Mouse (Mus musculus) heart, postnatal 4 days (tissue): ENCODE results near the gene Tmem43. TPM values are rescaled to one million over a fixed set of nuclear protein-coding genes. Genes with fewer than 3 reads are reported as not detected.
"Not testable (repeated sequence)": the region's sequence is repeated elsewhere in the genome, so short reads cannot be mapped to it uniquely, and the experiment has no call there.

Experiments
- DNase-seq: peaks from one replicate; pipeline ENCODE4 v3.0.0; 2021
- total RNA-seq, 2 experiments: library from RNA; stranded (reverse); gene quantifications; 2 replicates each; pipeline ENCODE4 v1.2.3; 2021

Gene Tmem43
- 10 to 100 TPM; 21.3 to 24.4 TPM for total RNA-seq

GRCm38 (mm10) chr6:91472868-91473804, at the start of gene Tmem43, which contains the start of gene Chchd4:
Gene Tmem43, plus strand, starts transcription at chr6:91473703.
Gene Chchd4, minus strand, starts transcription at chr6:91473546.
- peak; percentile 98 for DNase-seq

- DNase-seq: no peak
These were observed 49.4 kb upstream of the Tmem43 start for GRCm38 (mm10) chr6:91424151-91424550.

GRCm38 (mm10) chr6:91440474-91441144, 32.9 kb upstream of the Tmem43 start:
- peak; percentile 97 for DNase-seq

GRCm38 (mm10) chr6:91441145-91441662, 32.3 kb upstream of the Tmem43 start:
- DNase-seq: no peak

GRCm38 (mm10) chr6:91445316-91445715, 28.2 kb upstream of the Tmem43 start:
- DNase-seq: no peak

- DNase-seq: no peak
These were observed 23.9 kb upstream of the Tmem43 start for GRCm38 (mm10) chr6:91449472-91450225.

- DNase-seq: no peak
These were observed 21.4 kb upstream of the Tmem43 start for GRCm38 (mm10) chr6:91452056-91452455.

- no peak for DNase-seq
These were observed 19.0 kb upstream of the Tmem43 start for GRCm38 (mm10) chr6:91454546-91454945.

- no peak for DNase-seq
These were observed 14.0 kb upstream of the Tmem43 start for GRCm38 (mm10) chr6:91459471-91459870.

GRCm38 (mm10) chr6:91465756-91466155, 7.7 kb upstream of the Tmem43 start:
- DNase-seq: no peak

GRCm38 (mm10) chr6:91467106-91467505, 6.4 kb upstream of the Tmem43 start:
- DNase-seq: no peak

GRCm38 (mm10) chr6:91470712-91471111, 2.8 kb upstream of the Tmem43 start:
- no peak for DNase-seq

GRCm38 (mm10) chr6:91471427-91471826, 2.1 kb upstream of the Tmem43 start:
- DNase-seq: not testable (repeated sequence)

- no peak for DNase-seq
These were observed 1.2 kb upstream of the Tmem43 start for GRCm38 (mm10) chr6:91472319-91472718.

- no peak for DNase-seq
These were observed 420 bp downstream of the Tmem43 start for GRCm38 (mm10) chr6:91473805-91474440.

GRCm38 (mm10) chr6:91474441-91475190, 1.1 kb downstream of the Tmem43 start:
- peak; percentile 29 for DNase-seq

- no peak for DNase-seq
These were observed 3.0 kb downstream of the Tmem43 start for GRCm38 (mm10) chr6:91476541-91476940.

- no peak for DNase-seq
These were observed 9.9 kb downstream of the Tmem43 start for GRCm38 (mm10) chr6:91483371-91483770.

GRCm38 (mm10) chr6:91486736-91487453, 13.4 kb downstream of the Tmem43 start:
- DNase-seq: no peak

GRCm38 (mm10) chr6:91488496-91489212, 15.2 kb downstream of the Tmem43 start:
- DNase-seq: peak; percentile 33
